Mouse (Mus musculus) heart, embryonic 12.5 days (tissue): ENCODE results near the gene Cmc2. TPM values are rescaled to one million over a fixed set of nuclear protein-coding genes. Genes with fewer than 3 reads are reported as not detected.

Source experiments
- ATAC-seq: fragments of 200-750 bp; cut with Nextera tagmentation; 2 replicates; pipeline ENCODE4 v1.8.0; 2017; ENCODE audit warnings: moderate TSS enrichment, moderate library complexity; ENCODE audit not compliant: insufficient number of reproducible peaks, low FRiP score
- H3K27ac ChIP-seq: fragments of 300-500 bp; sonication (generic); 2 replicates; pipeline ENCODE4 v1.5.1; 2016; ENCODE audit warnings: mild to moderate bottlenecking, moderate library complexity; ENCODE audit not compliant: poor library complexity, severe bottlenecking
- H3K27me3 ChIP-seq: fragments of 300-500 bp; sonication (generic); replicated peaks from 2 replicates; pipeline ENCODE4 v1.6.1; 2016; ENCODE audit warnings: mild to moderate bottlenecking, moderate library complexity
- H3K36me3 ChIP-seq: fragments of 300-500 bp; sonication (generic); 2 replicates; pipeline ENCODE4 v1.6.1; 2016; ENCODE audit warnings: mild to moderate bottlenecking, moderate library complexity
- H3K4me1 ChIP-seq: fragments of 300-500 bp; sonication (generic); replicated peaks from 2 replicates; pipeline ENCODE4 v1.6.1; 2016; ENCODE audit warnings: mild to moderate bottlenecking
- H3K4me2 ChIP-seq: fragments of 300-500 bp; sonication (generic); 2 replicates; pipeline ENCODE4 v1.6.1; 2016; ENCODE audit warnings: mild to moderate bottlenecking, moderate library complexity
- H3K4me3 ChIP-seq: fragments of 300-500 bp; sonication (generic); 2 replicates; pipeline ENCODE4 v1.5.1; 2016; ENCODE audit warnings: mild to moderate bottlenecking
- H3K9ac ChIP-seq: fragments of 300-500 bp; sonication (generic); 2 replicates; pipeline ENCODE4 v1.6.1; 2016; ENCODE audit warnings: mild to moderate bottlenecking, moderate library complexity
- H3K9me3 ChIP-seq: fragments of 300-500 bp; sonication (generic); replicated peaks from 2 replicates; pipeline ENCODE4 v1.6.1; 2016; ENCODE audit warnings: mild to moderate bottlenecking, moderate library complexity
- WGBS: fragments of 180-500 bp; shearing (Covaris S2); methylation state at CpG from one replicate; pipeline ENCODE4 v1.1.7; 2016; 5-methylcytosine and 5-hydroxymethylcytosine counted together
- polyA plus RNA-seq: library from polyadenylated mRNA; unstranded; fragments of >200 nt; fragmentation: Nextera tagmentation; extraction: Ambion mirVana; gene quantifications from 2 replicates; pipeline ENCODE4 v1.2.1, GENCODE M21; 2016

Gene Cmc2
- polyA plus RNA-seq, 1 experiment from 2014 or later = 112 TPM

GRCm38 (mm10) chr8:116943555-116944384 is 22.5 kb upstream of the Cmc2 start:
- under 1% methylated on average over 62 of the region's 62 CpGs for WGBS
- peak overlapping the region; percentile 94 for H3K4me2 ChIP-seq
- H3K4me1 ChIP-seq = peaks cover 45% of the 10 kb centered on the region

GRCm38 (mm10) chr8:116943161-116943554 is 21.9 kb upstream of the Cmc2 start, which contains the start of gene Atmin:
Atmin (plus strand) TSS chr8:116943393.
- under 1% methylated on average over 41 of the region's 46 CpGs for WGBS
- Histone ChIP-seq H3K4me2 (peak within 1 kb of the TSS; percentile 94), H3K27ac (no peak within 1 kb of the TSS)

More at GRCm38 (mm10) chr8:116943555-116944384, 22.5 kb upstream of the Cmc2 start:
- Histone ChIP-seq H3K36me3 (peaks cover 16% of the 10 kb centered on the region; the same call in 1 of the 2 replicates), H3K9me3 (no peaks in the 10 kb centered on the region), H3K27me3 (no peaks in the 10 kb centered on the region), H3K4me3 (peak overlapping the region; percentile 87), H3K27ac (no peak overlapping the region), H3K9ac (peak overlapping the region; percentile 92)
- peak; percentile 59 for ATAC-seq

GRCm38 (mm10) chr8:116942284-116943058 is 21.2 kb upstream of the Cmc2 start:
- ATAC-seq = no peak
- 65% methylated on average over 12 of the region's 12 CpGs for WGBS
- peaks cover 35% of the 10 kb centered on the region for H3K4me1 ChIP-seq
- H3K27me3 ChIP-seq = no peaks in the 10 kb centered on the region
- H3K9me3 ChIP-seq = no peaks in the 10 kb centered on the region
- H3K36me3 ChIP-seq = peaks cover 25% of the 10 kb centered on the region
- no peak overlapping the region for H3K4me2 ChIP-seq
- no peak overlapping the region for H3K9ac ChIP-seq
- H3K27ac ChIP-seq = no peak overlapping the region
- no peak overlapping the region for H3K4me3 ChIP-seq

More at GRCm38 (mm10) chr8:116943161-116943554, 21.9 kb upstream of the Cmc2 start, which contains the start of gene Atmin:
- Histone ChIP-seq H3K4me1 (peaks cover 42% of the 10 kb centered on the region), H3K9me3 (no peaks in the 10 kb centered on the region), H3K27me3 (no peaks in the 10 kb centered on the region), H3K36me3 (peaks cover 18% of the 10 kb centered on the region), H3K4me3 (peak within 1 kb of the TSS; percentile 87), H3K9ac (peak within 1 kb of the TSS; percentile 92)
- peak; percentile 87 for ATAC-seq

GRCm38 (mm10) chr8:116935506-116935905 is 14.3 kb upstream of the Cmc2 start:
- Histone ChIP-seq H3K4me3 (no peak overlapping the region), H3K9me3 (no peaks in the 10 kb centered on the region), H3K9ac (no peak overlapping the region), H3K4me2 (no peak overlapping the region), H3K36me3 (peaks cover 81% of the 10 kb centered on the region), H3K27ac (no peak overlapping the region), H3K4me1 (no peaks in the 10 kb centered on the region), H3K27me3 (no peaks in the 10 kb centered on the region)
- ATAC-seq = no peak
- 83% methylated on average over 6 of the region's 6 CpGs for WGBS

- Histone ChIP-seq H3K4me3 (no peak overlapping the region), H3K4me2 (no peak overlapping the region), H3K27ac (no peak overlapping the region), H3K9ac (no peak overlapping the region), H3K4me1 (no peaks in the 10 kb centered on the region), H3K36me3 (peaks cover 81% of the 10 kb centered on the region), H3K27me3 (no peaks in the 10 kb centered on the region), H3K9me3 (no peaks in the 10 kb centered on the region)
- 83% methylated on average over 4 of the region's 4 CpGs for WGBS
- no peak for ATAC-seq
Observed at GRCm38 (mm10) chr8:116934976-116935375, 13.7 kb upstream of the Cmc2 start.

- 92% methylated on average over 5 of the region's 5 CpGs for WGBS
- no peak overlapping the region for H3K4me2 ChIP-seq
- H3K4me3 ChIP-seq = no peak overlapping the region
- H3K27ac ChIP-seq = no peak overlapping the region
- H3K9ac ChIP-seq = no peak overlapping the region
- peaks cover 86% of the 10 kb centered on the region for H3K36me3 ChIP-seq
- no peaks in the 10 kb centered on the region for H3K4me1 ChIP-seq
- no peak for ATAC-seq
- H3K9me3 ChIP-seq = no peaks in the 10 kb centered on the region
- H3K27me3 ChIP-seq = no peaks in the 10 kb centered on the region
Observed at GRCm38 (mm10) chr8:116928588-116928987, 7.3 kb upstream of the Cmc2 start.

- Histone ChIP-seq H3K4me2 (no peak overlapping the region), H3K9ac (no peak overlapping the region), H3K36me3 (peaks cover 80% of the 10 kb centered on the region), H3K4me1 (no peaks in the 10 kb centered on the region), H3K4me3 (no peak overlapping the region), H3K27me3 (no peaks in the 10 kb centered on the region), H3K27ac (no peak overlapping the region), H3K9me3 (no peaks in the 10 kb centered on the region)
- 79% methylated on average over 9 of the region's 9 CpGs for WGBS
- ATAC-seq = no peak
Observed at GRCm38 (mm10) chr8:116927880-116928279, 6.6 kb upstream of the Cmc2 start.

GRCm38 (mm10) chr8:116923526-116923925 is 2.3 kb upstream of the Cmc2 start:
- no peak for ATAC-seq
- H3K9ac ChIP-seq = no peak overlapping the region
- H3K27ac ChIP-seq = no peak overlapping the region
- 75% methylated on average over 8 of the region's 8 CpGs for WGBS
- H3K27me3 ChIP-seq = no peaks in the 10 kb centered on the region
- H3K4me3 ChIP-seq = no peak overlapping the region
- peaks cover 42% of the 10 kb centered on the region for H3K36me3 ChIP-seq
- H3K4me2 ChIP-seq = no peak overlapping the region
- peaks cover 13% of the 10 kb centered on the region for H3K4me1 ChIP-seq
- H3K9me3 ChIP-seq = no peaks in the 10 kb centered on the region

GRCm38 (mm10) chr8:116922060-116922757 is 954 bp upstream of the Cmc2 start:
- Histone ChIP-seq H3K27ac (peak overlapping the region; percentile 85), H3K27me3 (no peaks in the 10 kb centered on the region), H3K4me2 (peak overlapping the region; percentile 75), H3K9me3 (no peaks in the 10 kb centered on the region), H3K4me1 (peaks cover 13% of the 10 kb centered on the region), H3K36me3 (peaks cover 28% of the 10 kb centered on the region), H3K4me3 (peak overlapping the region; percentile 69), H3K9ac (peak overlapping the region; percentile 73)
- no peak for ATAC-seq
- whole genome bisulfite sequencing = 29% methylated on average over 17 of the region's 17 CpGs

GRCm38 (mm10) chr8:116921005-116921336 is 284 bp downstream of the Cmc2 start:
- Histone ChIP-seq H3K36me3 (peaks cover 29% of the 10 kb centered on the region), H3K4me1 (peaks cover 13% of the 10 kb centered on the region), H3K27me3 (no peaks in the 10 kb centered on the region), H3K4me3 (peak overlapping the region; percentile 69), H3K4me2 (peak overlapping the region; percentile 75), H3K9ac (peak overlapping the region; percentile 73), H3K9me3 (no peaks in the 10 kb centered on the region), H3K27ac (peak overlapping the region; percentile 85)
- ATAC-seq = peak; percentile 70
- WGBS = under 1% methylated on average over 22 of the region's 22 CpGs

GRCm38 (mm10) chr8:116905836-116906235 is 15.4 kb downstream of the Cmc2 start:
- 90% methylated on average over 4 of the region's 4 CpGs for WGBS
- no peak overlapping the region for H3K4me2 ChIP-seq
- H3K36me3 ChIP-seq = peaks cover 53% of the 10 kb centered on the region
- H3K4me3 ChIP-seq = no peak overlapping the region
- H3K27ac ChIP-seq = no peak overlapping the region
- H3K9me3 ChIP-seq = peaks cover 6% of the 10 kb centered on the region; the same call in 1 of the 2 replicates
- no peak for ATAC-seq
- H3K9ac ChIP-seq = no peak overlapping the region
- no peaks in the 10 kb centered on the region for H3K27me3 ChIP-seq
- H3K4me1 ChIP-seq = peaks cover 6% of the 10 kb centered on the region; the same call in 1 of the 2 replicates
